Mouse (Mus musculus) forebrain, embryonic 12.5 days (tissue): ENCODE measurements around the gene Mif. TPM values are rescaled to one million over a fixed set of nuclear protein-coding genes. Genes with fewer than 3 reads are reported as not detected.
"Not testable (repeated sequence)": the region's sequence is repeated elsewhere in the genome, so short reads cannot be mapped to it uniquely, and the experiment has no call there.

Source experiments
- ATAC-seq: fragments of 200-750 bp; cut with Nextera tagmentation; 2 replicates; pipeline ENCODE4 v1.8.0; 2017; ENCODE audit warnings: moderate TSS enrichment; ENCODE audit not compliant: low FRiP score
- H3K27ac ChIP-seq: fragments of 300-500 bp; sonication (generic); 2 replicates; pipeline ENCODE4 v1.5.1; 2016; ENCODE audit warnings: mild to moderate bottlenecking
- H3K27me3 ChIP-seq: fragments of 300-500 bp; sonication (generic); 2 replicates; pipeline ENCODE4 v1.6.1; 2016; ENCODE audit warnings: mild to moderate bottlenecking
- H3K36me3 ChIP-seq: fragments of 300-500 bp; sonication (generic); replicated peaks from 2 replicates; pipeline ENCODE4 v1.6.1; 2016; ENCODE audit warnings: mild to moderate bottlenecking
- H3K4me1 ChIP-seq: fragments of 300-500 bp; sonication (generic); 2 replicates; pipeline ENCODE4 v1.6.1; 2016
- H3K4me2 ChIP-seq: fragments of 300-500 bp; sonication (generic); 2 replicates; pipeline ENCODE4 v1.6.1; 2016; ENCODE audit warnings: mild to moderate bottlenecking, moderate library complexity
- H3K4me3 ChIP-seq: fragments of 300-500 bp; sonication (generic); replicated peaks from 2 replicates; pipeline ENCODE4 v1.5.1; 2016; ENCODE audit warnings: mild to moderate bottlenecking
- H3K9ac ChIP-seq: fragments of 300-500 bp; sonication (generic); 2 replicates; pipeline ENCODE4 v1.6.1; 2016; ENCODE audit warnings: mild to moderate bottlenecking
- H3K9me3 ChIP-seq: fragments of 300-500 bp; sonication (generic); 2 replicates; pipeline ENCODE4 v1.6.1; 2016
- WGBS: fragments of 180-500 bp; shearing (Covaris S2); methylation state at CpG from one replicate; pipeline ENCODE4 v1.1.7; 2016; 5-methylcytosine and 5-hydroxymethylcytosine counted together
- polyA plus RNA-seq: library from polyadenylated mRNA; unstranded; fragments of >200 nt; fragmentation: Nextera tagmentation; extraction: Ambion mirVana; gene quantifications from 2 replicates; pipeline ENCODE4 v1.2.1, GENCODE M21; 2016

Gene Mif
- polyA plus RNA-seq: 1,649 and 1,743 TPM in 2 replicates

DNA sequence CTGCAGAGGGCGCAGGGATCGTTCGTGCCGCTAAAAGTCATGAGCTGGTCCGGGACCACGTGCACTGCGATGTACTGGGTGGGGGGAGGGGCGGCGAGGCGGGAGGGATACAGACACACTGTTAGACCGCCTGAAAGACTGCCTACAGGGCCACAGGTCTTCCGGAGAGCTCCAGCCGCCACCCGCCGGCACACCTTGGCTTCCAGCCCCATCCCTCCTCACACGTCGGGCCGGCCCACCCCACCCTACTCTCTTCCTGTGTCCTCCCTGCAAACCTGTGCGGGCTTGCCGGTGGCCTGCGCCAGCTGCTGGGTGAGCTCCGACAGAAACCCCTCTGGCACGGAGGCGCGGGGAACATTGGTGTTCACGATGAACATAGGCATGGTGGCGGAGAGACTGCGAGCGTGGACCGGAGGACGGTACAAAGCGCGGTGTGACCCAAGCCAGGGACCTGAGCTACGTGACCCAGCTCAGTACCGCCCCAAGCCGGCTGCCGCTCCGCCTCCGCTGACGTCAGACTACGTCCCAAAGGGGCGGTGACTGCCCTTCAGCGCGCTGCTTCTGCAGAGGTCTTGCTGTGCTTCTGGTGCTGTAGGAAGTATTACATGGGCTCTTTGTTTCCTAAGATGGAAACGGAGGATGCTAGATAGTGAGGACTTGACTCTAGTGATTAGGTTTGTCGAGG, at the start of gene Mif:
Mif (minus strand) TSS at position 455 of the 685 bp plus-strand sequence.
- Histone ChIP-seq H3K27ac (peak within 1 kb of the TSS; percentile 94), H3K9ac (peak within 1 kb of the TSS; percentile 92), H3K4me1 (peaks cover 35% of the 10 kb centered on the region), H3K4me3 (peak within 1 kb of the TSS; percentile 80), H3K36me3 (peaks cover 20% of the 10 kb centered on the region), H3K4me2 (peak within 1 kb of the TSS; percentile 76)
- not testable (repeated sequence) for H3K27me3 ChIP-seq, H3K9me3 ChIP-seq
- ATAC-seq: peak; percentile 97
- WGBS: under 1% methylated on average over 46 of the region's 46 CpGs

GRCm38 (mm10) chr10:75906882-75907281, 46.8 kb upstream of the Mif start:
- no peaks in the 10 kb centered on the region for H3K27me3 ChIP-seq
- WGBS: 91% methylated on average over 4 of the region's 4 CpGs
- no peaks in the 10 kb centered on the region for H3K9me3 ChIP-seq
- no peak overlapping the region for H3K27ac ChIP-seq
- ATAC-seq: no peak
- no peaks in the 10 kb centered on the region for H3K4me1 ChIP-seq
- peaks cover 94% of the 10 kb centered on the region for H3K36me3 ChIP-seq
- H3K4me3 ChIP-seq: no peak overlapping the region
- no peak overlapping the region for H3K4me2 ChIP-seq
- H3K9ac ChIP-seq: no peak overlapping the region

- ATAC-seq: no peak
- Histone ChIP-seq H3K4me1 (no peaks in the 10 kb centered on the region), H3K9ac (no peak overlapping the region), H3K4me2 (no peak overlapping the region), H3K4me3 (no peak overlapping the region), H3K36me3 (peaks cover 96% of the 10 kb centered on the region), H3K27ac (no peak overlapping the region), H3K9me3 (no peaks in the 10 kb centered on the region), H3K27me3 (no peaks in the 10 kb centered on the region)
- WGBS: 95% methylated on average over 5 of the region's 5 CpGs
Observed at GRCm38 (mm10) chr10:75904391-75904790, 44.4 kb upstream of the Mif start.

DNA sequence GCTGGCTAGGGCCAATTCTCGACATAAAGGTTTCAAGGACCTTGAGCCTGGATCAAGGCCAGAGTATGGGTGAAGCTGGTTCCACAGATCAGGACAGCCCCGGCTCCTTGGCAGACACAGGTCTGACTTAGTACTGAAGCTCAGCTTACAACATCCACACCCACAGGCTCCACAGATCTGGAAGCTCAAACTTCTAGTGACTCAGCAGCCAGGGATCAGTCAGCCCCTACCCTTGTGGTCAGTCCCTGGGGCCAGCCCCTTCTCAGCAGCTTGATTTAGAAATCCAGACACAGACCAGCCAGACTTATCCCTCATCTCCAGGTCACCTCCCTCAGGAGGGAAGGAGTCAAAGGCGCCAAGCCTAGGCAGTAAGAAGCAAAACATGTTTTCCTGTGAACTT, 38.8 kb upstream of the Mif start:
- peaks cover 3% of the 10 kb centered on the region for H3K4me1 ChIP-seq
- H3K4me3 ChIP-seq: no peak overlapping the region
- ATAC-seq: no peak
- H3K9ac ChIP-seq: no peak overlapping the region
- H3K27ac ChIP-seq: no peak overlapping the region
- no peaks in the 10 kb centered on the region for H3K9me3 ChIP-seq
- no peak overlapping the region for H3K4me2 ChIP-seq
- H3K36me3 ChIP-seq: peaks cover 94% of the 10 kb centered on the region
- 73% methylated on average over 3 of the region's 3 CpGs for WGBS
- no peaks in the 10 kb centered on the region for H3K27me3 ChIP-seq

- no peak overlapping the region for H3K27ac ChIP-seq
- no peak for ATAC-seq
- H3K4me2 ChIP-seq: no peak overlapping the region
- no peaks in the 10 kb centered on the region for H3K27me3 ChIP-seq
- no peak overlapping the region for H3K4me3 ChIP-seq
- 74% methylated on average over 6 of the region's 6 CpGs for WGBS
- peaks cover 10% of the 10 kb centered on the region for H3K4me1 ChIP-seq
- H3K9ac ChIP-seq: no peak overlapping the region
- peaks cover 89% of the 10 kb centered on the region for H3K36me3 ChIP-seq
- H3K9me3 ChIP-seq: no peaks in the 10 kb centered on the region
Observed at GRCm38 (mm10) chr10:75898039-75898564, 38.1 kb upstream of the Mif start.

DNA sequence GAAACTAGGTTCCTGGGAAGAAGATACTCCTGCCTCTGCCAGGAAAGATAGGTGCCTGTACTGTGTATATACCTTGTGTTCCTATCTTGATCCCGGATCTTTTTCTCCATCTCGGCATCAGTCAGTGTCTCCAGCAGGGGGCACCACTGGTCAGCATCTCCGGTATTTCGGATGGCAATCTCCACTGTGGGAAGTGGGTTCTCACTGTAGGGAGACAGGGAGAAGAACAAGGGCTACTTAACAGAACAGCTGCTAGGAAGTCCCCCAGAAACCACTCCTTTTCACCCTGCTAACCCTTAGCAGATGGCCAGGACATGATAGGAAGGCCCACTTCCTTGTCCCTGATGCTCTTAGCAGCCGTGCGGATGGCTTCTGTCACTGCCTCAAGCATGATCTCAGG, 37.3 kb upstream of the Mif start:
- Histone ChIP-seq H3K4me1 (peaks cover 12% of the 10 kb centered on the region), H3K27me3 (no peaks in the 10 kb centered on the region), H3K9ac (no peak overlapping the region), H3K9me3 (no peaks in the 10 kb centered on the region), H3K4me2 (no peak overlapping the region), H3K27ac (no peak overlapping the region), H3K36me3 (peaks cover 82% of the 10 kb centered on the region), H3K4me3 (no peak overlapping the region)
- ATAC-seq: no peak
- WGBS: 43% methylated on average over 6 of the region's 6 CpGs

- 93% methylated on average over 1 of the region's 1 CpGs for WGBS
- peaks cover 70% of the 10 kb centered on the region for H3K36me3 ChIP-seq
- no peaks in the 10 kb centered on the region for H3K27me3 ChIP-seq
- H3K4me3 ChIP-seq: no peak overlapping the region
- no peaks in the 10 kb centered on the region for H3K9me3 ChIP-seq
- H3K4me2 ChIP-seq: no peak overlapping the region
- H3K27ac ChIP-seq: no peak overlapping the region
- H3K9ac ChIP-seq: no peak overlapping the region
- peaks cover 12% of the 10 kb centered on the region for H3K4me1 ChIP-seq
- no peak for ATAC-seq
Observed at GRCm38 (mm10) chr10:75896208-75896607, 36.2 kb upstream of the Mif start.

DNA sequence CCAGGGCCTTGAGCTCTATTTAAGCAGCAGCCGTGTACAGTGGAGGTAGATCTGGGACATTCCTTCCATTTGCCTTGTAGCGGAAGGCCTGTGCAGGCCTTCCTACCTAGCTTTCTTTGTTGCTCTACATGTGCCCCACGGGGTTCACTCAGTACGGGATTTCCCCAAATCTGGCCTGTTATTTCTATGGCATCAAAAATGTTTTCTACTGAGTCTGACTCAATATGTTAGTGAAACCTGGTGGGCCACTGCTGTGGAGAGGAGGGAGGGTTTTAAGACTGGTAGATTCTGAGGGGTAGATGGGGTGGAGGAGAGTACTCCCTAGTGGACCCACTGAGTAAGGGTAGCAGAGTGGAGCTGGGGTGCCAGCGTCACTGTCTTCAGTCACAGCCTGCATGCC, 35.7 kb upstream of the Mif start:
- WGBS: 96% methylated on average over 5 of the region's 5 CpGs
- no peak for ATAC-seq
- H3K4me1 ChIP-seq: peaks cover 12% of the 10 kb centered on the region
- H3K36me3 ChIP-seq: peaks cover 65% of the 10 kb centered on the region
- H3K4me3 ChIP-seq: no peak overlapping the region
- no peak overlapping the region for H3K4me2 ChIP-seq
- no peak overlapping the region for H3K9ac ChIP-seq
- H3K27ac ChIP-seq: no peak overlapping the region
- H3K27me3 ChIP-seq: no peaks in the 10 kb centered on the region
- no peaks in the 10 kb centered on the region for H3K9me3 ChIP-seq

- H3K27me3 ChIP-seq: no peaks in the 10 kb centered on the region
- H3K4me3 ChIP-seq: no peak overlapping the region
- WGBS: 78% methylated on average over 6 of the region's 6 CpGs
- no peaks in the 10 kb centered on the region for H3K9me3 ChIP-seq
- H3K4me1 ChIP-seq: peaks cover 12% of the 10 kb centered on the region
- H3K36me3 ChIP-seq: peaks cover 54% of the 10 kb centered on the region
- H3K27ac ChIP-seq: no peak overlapping the region
- H3K9ac ChIP-seq: no peak overlapping the region
- no peak for ATAC-seq
- H3K4me2 ChIP-seq: no peak overlapping the region
Observed at GRCm38 (mm10) chr10:75894601-75895000, 34.6 kb upstream of the Mif start.

DNA sequence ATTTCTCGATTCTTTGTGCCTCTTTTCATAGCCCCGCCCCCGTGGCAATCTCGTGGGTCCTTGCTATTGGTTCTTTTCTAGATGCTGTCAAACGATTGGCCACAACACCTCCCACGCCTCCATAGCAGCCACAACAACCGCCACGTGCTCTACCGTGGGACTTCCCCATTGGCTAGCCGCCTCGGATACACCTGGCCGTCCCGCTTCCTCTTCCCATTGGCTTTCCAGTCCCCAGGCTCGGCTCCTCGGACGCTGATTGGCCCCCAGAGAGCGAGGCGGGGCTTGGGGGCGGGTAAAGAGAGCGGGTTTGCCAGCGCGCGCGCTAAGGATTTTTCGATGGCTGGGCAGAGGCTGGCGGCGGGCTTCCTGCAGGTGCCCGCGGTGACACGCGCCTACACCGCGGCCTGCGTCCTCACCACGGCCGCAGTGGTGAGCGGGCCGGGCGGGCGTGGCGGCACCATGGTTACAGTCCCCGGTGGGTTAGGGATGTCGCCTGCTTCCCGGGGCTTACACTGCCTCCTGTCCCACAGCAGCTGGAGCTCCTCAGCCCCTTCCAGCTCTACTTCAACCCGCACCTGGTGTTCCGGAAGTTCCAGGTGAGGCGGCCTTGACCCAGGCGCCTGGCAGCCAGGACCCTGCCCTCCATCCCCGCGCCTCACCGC, 33.2 kb upstream of the Mif start, which contains the start of gene Derl3:
Derl3 (plus strand) TSS at position 325 of the 662 bp plus-strand sequence.
- Histone ChIP-seq H3K36me3 (peaks cover 40% of the 10 kb centered on the region), H3K9me3 (no peaks in the 10 kb centered on the region), H3K4me3 (peak within 1 kb of the TSS; percentile 43), H3K4me2 (peak within 1 kb of the TSS; percentile 85), H3K27ac (peak within 1 kb of the TSS; percentile 66; the same call in 1 of the 2 replicates), H3K4me1 (peaks cover 12% of the 10 kb centered on the region), H3K9ac (peak within 1 kb of the TSS; percentile 50), H3K27me3 (no peaks in the 10 kb centered on the region)
- ATAC-seq: peak; percentile 100
- 1% methylated on average over 49 of the region's 51 CpGs for WGBS

- Histone ChIP-seq H3K9ac (no peak overlapping the region), H3K4me1 (peaks cover 12% of the 10 kb centered on the region), H3K4me2 (no peak overlapping the region), H3K36me3 (peaks cover 10% of the 10 kb centered on the region), H3K27ac (no peak overlapping the region), H3K27me3 (no peaks in the 10 kb centered on the region), H3K9me3 (no peaks in the 10 kb centered on the region), H3K4me3 (no peak overlapping the region)
- ATAC-seq: no peak
- 53% methylated on average over 8 of the region's 8 CpGs for WGBS
Observed at GRCm38 (mm10) chr10:75889406-75890153, 29.5 kb upstream of the Mif start.

GRCm38 (mm10) chr10:75887504-75887903, 27.5 kb upstream of the Mif start:
- H3K4me3 ChIP-seq, H3K9ac ChIP-seq, H3K27ac ChIP-seq, H3K4me2 ChIP-seq, H3K4me1 ChIP-seq, H3K36me3 ChIP-seq, H3K9me3 ChIP-seq, ATAC-seq, H3K27me3 ChIP-seq: not testable (repeated sequence)
- 86% methylated on average over 5 of the region's 5 CpGs for WGBS
